Mouse (Mus musculus): ENCODE results near the gene Tmem186.

DNA sequence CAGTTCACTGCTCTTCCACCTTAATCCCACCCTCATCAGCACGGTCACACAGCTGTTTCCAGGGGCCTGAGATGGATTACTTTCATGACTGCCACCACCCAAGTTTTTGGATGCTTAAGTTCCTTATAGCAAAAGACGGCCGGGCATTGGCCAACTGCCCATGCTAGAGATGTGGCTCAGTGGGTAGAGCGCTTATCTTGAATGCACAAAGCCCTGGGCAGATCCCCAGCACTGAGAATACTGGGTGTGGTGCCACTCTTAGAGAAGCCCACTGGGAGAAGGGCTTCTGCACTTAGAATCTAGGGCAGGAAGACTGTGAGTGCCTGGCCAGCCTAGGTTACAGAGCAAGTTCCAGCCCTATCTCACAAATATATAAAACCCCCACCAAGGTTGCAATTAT lies 41.2 kb upstream of the Tmem186 start:
- no peak for TF ChIP-seq EP300 (IDR thresholded peaks at IDR 0.05; ENCODE audit: insufficient read depth, low read depth, low read length)
- TF ChIP-seq CTCF (IDR thresholded peaks at IDR 0.05; ENCODE audit: low read depth, low read length), result no peak
- no peak for TF ChIP-seq POLR2A (IDR thresholded peaks at IDR 0.05; ENCODE audit: insufficient read depth, low read length)

Measured in ES-Bruce4 (cell line).